Mouse (Mus musculus) small intestine, adult 2 months (tissue): ENCODE data around the gene Dync1i2. TPM values are rescaled to one million over a fixed set of nuclear protein-coding genes. Genes with fewer than 3 reads are reported as not detected.

Experiments
- H3K27ac ChIP-seq: fragments of 200-500 bp; 2 replicates; pipeline ENCODE4 v1.5.1; 2012; ENCODE audit warnings: low read depth, low read length, control low read depth, inconsistent platforms; ENCODE audit not compliant: insufficient read depth
- H3K27me3 ChIP-seq: fragments of 200-500 bp; 2 replicates; pipeline ENCODE4 v1.6.1; 2012; ENCODE audit warnings: mild to moderate bottlenecking, moderate library complexity, low read length, inconsistent platforms; ENCODE audit not compliant: control insufficient read depth, insufficient read depth
- H3K36me3 ChIP-seq: fragments of 200-500 bp; 2 replicates; pipeline ENCODE4 v1.6.1; 2012; ENCODE audit warnings: mild to moderate bottlenecking, low read length, control low read depth, inconsistent platforms; ENCODE audit not compliant: control insufficient read depth, insufficient read depth
- H3K4me1 ChIP-seq: fragments of 200-500 bp; 2 replicates; pipeline ENCODE4 v1.6.1; 2012; ENCODE audit warnings: low read length, inconsistent platforms, mixed read lengths; ENCODE audit not compliant: control insufficient read depth, insufficient read depth, insufficient read length
- H3K4me3 ChIP-seq: fragments of 200-500 bp; 2 replicates; pipeline ENCODE4 v1.5.1; 2012; ENCODE audit warnings: low read depth, mild to moderate bottlenecking, control low read depth, inconsistent platforms, low read length, moderate library complexity
- CTCF ChIP-seq: fragments of 200-500 bp; IDR thresholded peaks from 2 replicates; pipeline ENCODE4 v1.5.1; 2012; ENCODE audit warnings: low read depth, mild to moderate bottlenecking, control low read depth, inconsistent platforms, low read length, moderate library complexity, mixed read lengths; ENCODE audit not compliant: insufficient replicate concordance, insufficient read length; ENCODE audit errors: extremely low read depth
- POLR2A ChIP-seq: fragments of 200-500 bp; IDR thresholded peaks from 2 replicates; pipeline ENCODE4 v1.6.1; 2012; ENCODE audit warnings: low read depth, mild to moderate bottlenecking, control low read depth, inconsistent platforms, low read length, moderate library complexity
- WGBS: fragments of 180-500 bp; shearing (Covaris S2); methylation state at CpG from one replicate; pipeline ENCODE4 v1.1.7; 2018; 5-methylcytosine and 5-hydroxymethylcytosine counted together
- polyA plus RNA-seq: library from polyadenylated mRNA; depleted of rRNA; stranded (reverse); fragments of >200 nt; gene quantifications from 2 replicates; pipeline ENCODE4 v1.2.3, GENCODE M21; 2012; rRNA removed

Dync1i2 gene
- polyA plus RNA-seq, 1 experiment = 6.3 TPM

DNA sequence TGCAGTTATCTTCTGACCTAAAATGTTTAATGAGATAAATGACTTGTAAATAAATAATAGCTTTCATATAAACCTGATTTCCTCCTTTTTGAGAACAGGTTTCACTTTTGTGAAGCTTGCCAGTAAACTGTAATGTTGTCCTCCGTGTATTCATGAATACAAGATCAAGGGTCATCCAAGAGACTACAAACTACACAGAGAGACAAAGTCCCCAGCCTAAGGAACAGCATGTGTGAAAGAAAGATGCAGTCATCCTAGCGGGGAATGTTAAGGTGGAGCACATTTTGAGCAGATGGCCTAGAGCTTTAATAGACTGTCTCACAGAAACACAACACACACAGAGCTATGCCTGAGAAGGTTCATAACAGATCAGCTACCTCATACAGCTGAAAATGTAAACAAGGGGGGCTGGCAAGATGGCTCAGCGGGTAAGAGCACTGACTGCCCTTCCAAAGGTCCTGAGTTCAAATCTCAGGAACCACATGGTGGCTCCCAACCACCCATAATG is 90.7 kb downstream of the Dync1i2 start:
- TF ChIP-seq POLR2A = no peak
- TF ChIP-seq CTCF = no peak
- H3K27ac ChIP-seq = no peak overlapping the region
- 41% methylated on average over 3 of the region's 3 CpGs for WGBS
- H3K4me3 ChIP-seq = no peak overlapping the region
- no peaks in the 10 kb centered on the region for H3K27me3 ChIP-seq
- H3K36me3 ChIP-seq = 0 out of 2 replicates have a peak, but pooled peaks cover 2% of the 10 kb centered on the region
- peaks cover 2% of the 10 kb centered on the region; the same call in 1 of the 2 replicates for H3K4me1 ChIP-seq

DNA sequence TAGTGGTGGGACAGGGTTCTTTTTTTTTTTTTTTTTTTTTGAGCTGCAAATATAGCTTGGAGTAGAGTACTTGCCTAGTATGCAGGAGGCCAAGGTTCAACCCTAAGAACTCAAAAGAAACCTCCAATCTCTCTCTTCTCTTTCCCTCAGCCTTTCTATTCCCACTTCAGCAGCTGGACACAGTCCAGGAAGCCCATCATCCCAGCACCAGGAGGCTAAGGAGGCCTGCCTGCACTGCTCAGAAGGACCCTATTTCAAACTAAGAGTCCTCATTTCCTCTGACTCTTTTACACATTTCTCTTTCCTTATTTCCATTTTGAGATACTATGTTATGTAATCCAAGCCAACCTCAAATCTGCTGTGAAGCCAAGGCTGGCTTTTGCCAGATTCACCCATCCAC is 91.7 kb downstream of the Dync1i2 start:
- TF ChIP-seq POLR2A (no peak), CTCF (no peak)

DNA sequence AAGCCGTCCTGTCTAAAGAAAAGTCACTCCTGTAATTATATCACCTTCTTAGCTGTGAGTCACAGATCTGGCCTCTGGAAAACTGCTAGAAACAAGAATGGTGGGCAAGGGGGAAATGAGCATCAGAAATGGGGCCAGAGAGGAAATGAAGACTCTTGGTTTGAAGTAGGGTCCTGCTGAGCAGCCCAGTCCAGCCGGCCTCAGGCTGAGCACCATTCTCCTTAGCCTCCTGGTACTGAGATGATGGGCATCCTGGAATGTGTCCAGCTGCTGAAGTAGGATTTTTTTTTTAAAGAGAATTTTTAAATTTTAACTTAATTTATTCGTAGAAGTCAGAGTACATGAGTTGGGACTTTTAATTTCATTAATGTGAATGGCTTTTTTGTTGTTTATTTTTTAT is 93.3 kb downstream of the Dync1i2 start:
- no peak overlapping the region for H3K27ac ChIP-seq
- H3K4me3 ChIP-seq = no peak overlapping the region
- H3K4me1 ChIP-seq = peaks cover 2% of the 10 kb centered on the region; the same call in 1 of the 2 replicates
- WGBS = 79% methylated on average over 3 of the region's 3 CpGs
- H3K27me3 ChIP-seq = no peaks in the 10 kb centered on the region
- H3K36me3 ChIP-seq = 0 out of 2 replicates have a peak, but pooled peaks cover 2% of the 10 kb centered on the region
- TF ChIP-seq POLR2A (no peak), CTCF (no peak)

More for the DNA sequence above, 91.7 kb downstream of the Dync1i2 start:
- 0 out of 2 replicates have a peak, but pooled peaks cover 2% of the 10 kb centered on the region for H3K36me3 ChIP-seq
- no peak overlapping the region for H3K27ac ChIP-seq
- H3K4me1 ChIP-seq = peaks cover 2% of the 10 kb centered on the region; the same call in 1 of the 2 replicates
- H3K4me3 ChIP-seq = no peak overlapping the region
- no peaks in the 10 kb centered on the region for H3K27me3 ChIP-seq

DNA sequence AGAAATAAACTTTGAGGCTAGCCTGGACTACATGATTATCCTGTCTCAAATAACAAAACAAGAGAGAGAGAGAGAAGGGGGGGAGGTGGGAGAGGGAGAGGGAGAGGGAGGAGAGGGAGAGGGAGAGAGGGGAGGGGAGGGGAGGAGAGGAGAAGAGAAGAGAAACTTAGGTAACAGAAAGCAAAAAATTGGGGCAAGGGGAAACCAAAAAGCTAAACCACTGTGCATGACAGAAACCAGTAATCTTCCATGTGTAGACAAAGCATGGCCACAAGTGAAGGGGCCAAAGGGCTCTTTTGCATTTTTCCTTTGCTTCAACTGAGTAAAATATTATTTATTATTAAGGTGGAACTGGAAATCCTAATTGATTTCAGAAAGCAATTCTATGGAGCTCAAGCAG is 94.9 kb downstream of the Dync1i2 start:
- H3K4me1 ChIP-seq = peaks cover 2% of the 10 kb centered on the region; the same call in 1 of the 2 replicates
- no peak overlapping the region for H3K4me3 ChIP-seq
- H3K27ac ChIP-seq = no peak overlapping the region
- TF ChIP-seq POLR2A = no peak
- no peak for TF ChIP-seq CTCF
- H3K36me3 ChIP-seq = peaks cover 5% of the 10 kb centered on the region; the same call in 1 of the 2 replicates
- H3K27me3 ChIP-seq = no peaks in the 10 kb centered on the region

DNA sequence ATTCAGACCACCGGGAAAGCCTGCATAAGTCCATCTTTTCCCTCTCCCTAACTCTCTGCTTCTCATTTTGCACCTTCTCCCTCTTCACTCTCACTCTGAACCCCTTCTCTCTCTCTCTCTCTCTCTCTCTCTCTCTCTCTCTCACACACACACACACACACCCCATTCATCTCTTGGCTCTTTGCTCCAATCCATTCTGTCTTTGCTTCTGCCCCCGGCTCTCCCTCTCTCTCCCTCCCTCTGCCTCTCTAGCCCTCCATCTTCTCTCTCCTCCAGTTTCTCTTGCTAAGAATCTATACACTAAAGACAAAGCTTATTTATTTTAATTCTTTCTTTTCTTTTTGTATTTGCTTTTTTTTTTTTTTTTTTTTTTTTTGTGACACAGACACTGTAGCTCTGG is 98.2 kb downstream of the Dync1i2 start:
- Histone ChIP-seq H3K4me1 (no peaks in the 10 kb centered on the region), H3K27ac (no peak overlapping the region), H3K4me3 (no peak overlapping the region), H3K27me3 (no peaks in the 10 kb centered on the region), H3K36me3 (peaks cover 9% of the 10 kb centered on the region; the same call in 1 of the 2 replicates)
- TF ChIP-seq POLR2A = no peak
- no peak for TF ChIP-seq CTCF
- 75% methylated on average over 2 of the region's 2 CpGs for WGBS

DNA sequence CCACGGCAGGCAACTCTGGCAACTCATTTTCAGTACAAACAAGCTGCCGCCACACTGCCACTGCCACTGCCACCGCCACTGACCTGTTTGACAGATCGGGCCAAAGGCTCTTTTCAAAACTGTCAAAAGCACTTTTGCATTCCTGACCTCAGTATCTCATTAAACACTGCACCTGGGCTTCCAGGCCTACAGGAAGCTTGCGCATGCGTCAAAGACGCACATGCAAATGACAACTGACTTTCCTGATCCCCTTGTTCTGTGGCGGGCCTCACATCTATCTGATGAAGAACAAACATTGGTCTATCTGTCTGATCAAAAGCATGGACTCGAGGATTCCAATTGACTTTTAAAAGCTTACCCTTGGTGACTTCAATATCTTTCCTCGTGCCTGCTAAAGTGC is 100.6 kb downstream of the Dync1i2 start:
- no peaks in the 10 kb centered on the region for H3K27me3 ChIP-seq
- WGBS = 57% methylated on average over 10 of the region's 10 CpGs

More for the DNA sequence above, 100.6 kb downstream of the Dync1i2 start:
- H3K4me3 ChIP-seq = no peak overlapping the region
- peaks cover 7% of the 10 kb centered on the region; the same call in 1 of the 2 replicates for H3K36me3 ChIP-seq
- TF ChIP-seq POLR2A (no peak), CTCF (no peak)
- no peak overlapping the region for H3K27ac ChIP-seq
- no peaks in the 10 kb centered on the region for H3K4me1 ChIP-seq

Other genes with a start within 250 kb of the Dync1i2 start
- gene Dcaf17, start 156.4 kb upstream of the Dync1i2 start, polyA plus RNA-seq = 1.8 and 2.1 TPM in 2 replicates
- gene Mettl8, start 156.1 kb upstream of the Dync1i2 start, polyA plus RNA-seq = 0.88 and 1.4 TPM in 2 replicates
- gene Cybrd1, start 93.8 kb upstream of the Dync1i2 start, polyA plus RNA-seq = 1.5 and 20.6 TPM in 2 replicates
- 5.1 and 8.4 TPM in 2 replicates for gene Slc25a12, start 156.0 kb downstream of the Dync1i2 start, polyA plus RNA-seq
- 0.25 and 0.62 TPM in 2 replicates for gene Hat1, start 177.3 kb downstream of the Dync1i2 start, polyA plus RNA-seq
- 4.4 and 5.7 TPM in 2 replicates for gene Metap1d, start 241.6 kb downstream of the Dync1i2 start, polyA plus RNA-seq